Mouse (Mus musculus): ENCODE measurements around the gene Chchd3.

DNA sequence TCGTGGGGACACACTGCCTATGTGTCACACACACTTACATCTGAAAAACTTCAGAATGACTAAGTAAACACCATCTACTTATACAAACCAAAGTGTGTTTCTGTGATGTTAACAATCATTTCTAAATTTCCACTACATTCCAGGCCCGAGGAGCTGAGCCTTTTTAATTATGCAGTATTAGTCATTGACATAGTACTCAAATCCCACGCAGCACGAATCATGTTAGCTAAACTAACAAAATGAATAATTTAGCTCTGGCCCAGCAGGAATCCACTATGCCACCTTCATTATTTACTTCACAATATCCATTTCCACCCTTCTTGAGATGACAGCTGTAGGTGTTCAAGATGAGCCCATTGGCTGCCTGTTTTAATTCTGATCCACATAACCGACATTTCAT lies 76.2 kb downstream of the Chchd3 start:
- no peak for TF ChIP-seq ZNF384 (IDR thresholded peaks at IDR 0.05; ENCODE audit: low read depth, low read length)
- TF ChIP-seq CHD2 (IDR thresholded peaks at IDR 0.05; ENCODE audit: low read depth, low read length), result no peak
- no peak for TF ChIP-seq MAFK (IDR thresholded peaks at IDR 0.05; ENCODE audit: insufficient read depth, low read depth, low read length)
